Mouse (Mus musculus): Measurements from ENCODE around the gene Gm49661. TPM values are rescaled to one million over a fixed set of nuclear protein-coding genes. Genes with fewer than 3 reads are reported as not detected.

Gene Gm49661
- polyA plus RNA-seq, 1 experiment from 2014 or later, result not detected

DNA sequence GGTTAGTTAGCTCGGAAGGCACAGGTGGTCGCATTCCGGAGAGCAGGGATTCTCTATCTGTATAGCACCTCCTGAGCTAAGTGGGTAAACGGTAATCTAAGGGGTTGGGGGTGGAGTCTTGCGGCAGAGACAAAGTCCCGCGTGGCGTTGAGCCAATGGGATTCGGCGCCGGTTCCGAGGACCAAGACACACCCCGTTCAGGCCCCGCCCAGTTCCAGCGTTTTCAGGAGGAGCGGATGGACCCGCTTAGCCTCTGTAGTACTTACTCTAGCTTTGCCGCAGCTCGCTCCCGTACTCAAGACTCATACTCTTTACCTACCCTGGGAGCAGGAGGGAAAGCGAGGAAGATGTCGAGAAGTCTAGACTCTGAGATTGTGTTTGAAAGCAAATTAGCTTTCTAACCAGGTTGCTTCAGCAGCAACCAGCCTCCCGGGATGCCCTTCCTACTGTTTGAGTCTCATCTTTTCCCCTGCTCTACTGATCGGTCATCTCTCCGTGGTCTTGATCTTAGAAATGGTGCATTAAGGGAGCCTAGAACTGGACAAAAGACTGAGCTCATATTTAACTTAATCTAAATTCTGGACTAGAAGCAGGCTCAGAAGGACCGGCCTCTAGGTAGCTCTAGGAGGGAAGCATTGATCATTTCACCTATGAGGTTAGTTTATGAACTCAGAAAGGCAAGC, 24.6 kb downstream of the Gm49661 start:
- Histone ChIP-seq H3K4me3 (ENCODE audit: control insufficient read depth in 1 of 2, insufficient read depth in 1 of 2, low read depth in 1 of 2, low read length in 2 of 2) (no peak overlapping the region), H3K4me2 (ENCODE audit: low read length) (no peak overlapping the region), H3K4me1 (ENCODE audit: control insufficient read depth in 2 of 2, insufficient read depth in 2 of 2, low read length in 2 of 2) (peaks cover 0 to 8% of the 10 kb centered on the region in 2 experiments; a peak in 1 of 4 replicates), H3K9ac (ENCODE audit: low read length) (no peak overlapping the region), H3K36me3 (ENCODE audit: control insufficient read depth, insufficient read depth, low read length) (no peaks in the 10 kb centered on the region), H3K27ac (replicated peaks in 1 of 2; ENCODE audit: control insufficient read depth in 1 of 2, insufficient read depth in 1 of 2, low read depth in 2 of 2, low read length in 2 of 2) (no peak overlapping the region), H3K9me3 (ENCODE audit: control insufficient read depth, low read length) (no peaks in the 10 kb centered on the region), H3K27me3 (ENCODE audit: control insufficient read depth, insufficient read depth, low read length) (peaks cover 70% of the 10 kb centered on the region)
- ATAC-seq (ENCODE audit: insufficient number of reproducible peaks, insufficient read depth, low FRiP score, low read depth), result no peak
- whole genome bisulfite sequencing, result 4% methylated on average over 26 of the region's 26 CpGs

DNA sequence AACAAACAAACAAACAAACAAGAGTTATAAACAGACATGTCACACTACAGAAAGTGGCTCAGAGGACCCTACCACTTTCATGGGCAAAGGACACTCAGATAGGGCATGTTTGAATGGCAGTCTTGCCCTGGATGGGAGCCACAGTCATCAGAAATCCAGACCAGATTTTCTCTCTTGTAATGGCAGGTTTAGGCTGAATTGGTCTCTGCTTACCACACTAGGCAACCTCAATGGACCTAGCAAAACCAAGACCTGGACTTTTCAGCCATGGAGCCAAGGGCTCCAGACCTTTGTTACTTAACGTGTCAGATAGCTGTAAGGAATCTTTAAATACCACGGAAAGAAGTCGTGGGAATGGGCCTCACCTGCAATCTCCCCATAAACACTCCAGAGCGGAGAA, 25.5 kb downstream of the Gm49661 start:
- Histone ChIP-seq H3K9ac (ENCODE audit: low read length) (no peak overlapping the region), H3K4me2 (ENCODE audit: low read length) (no peak overlapping the region), H3K27me3 (ENCODE audit: control insufficient read depth, insufficient read depth, low read length) (peaks cover 75% of the 10 kb centered on the region), H3K27ac (replicated peaks in 1 of 2; ENCODE audit: control insufficient read depth in 1 of 2, insufficient read depth in 1 of 2, low read depth in 2 of 2, low read length in 2 of 2) (no peak overlapping the region), H3K4me3 (ENCODE audit: control insufficient read depth in 1 of 2, insufficient read depth in 1 of 2, low read depth in 1 of 2, low read length in 2 of 2) (no peak overlapping the region), H3K9me3 (ENCODE audit: control insufficient read depth, low read length) (no peaks in the 10 kb centered on the region), H3K4me1 (ENCODE audit: control insufficient read depth in 2 of 2, insufficient read depth in 2 of 2, low read length in 2 of 2) (peaks cover 0 to 8% of the 10 kb centered on the region in 2 experiments; a peak in 1 of 4 replicates), H3K36me3 (ENCODE audit: control insufficient read depth, insufficient read depth, low read length) (no peaks in the 10 kb centered on the region)
- 22% methylated on average over 4 of the region's 4 CpGs for WGBS
- ATAC-seq (ENCODE audit: insufficient number of reproducible peaks, insufficient read depth, low FRiP score, low read depth), result no peak

DNA sequence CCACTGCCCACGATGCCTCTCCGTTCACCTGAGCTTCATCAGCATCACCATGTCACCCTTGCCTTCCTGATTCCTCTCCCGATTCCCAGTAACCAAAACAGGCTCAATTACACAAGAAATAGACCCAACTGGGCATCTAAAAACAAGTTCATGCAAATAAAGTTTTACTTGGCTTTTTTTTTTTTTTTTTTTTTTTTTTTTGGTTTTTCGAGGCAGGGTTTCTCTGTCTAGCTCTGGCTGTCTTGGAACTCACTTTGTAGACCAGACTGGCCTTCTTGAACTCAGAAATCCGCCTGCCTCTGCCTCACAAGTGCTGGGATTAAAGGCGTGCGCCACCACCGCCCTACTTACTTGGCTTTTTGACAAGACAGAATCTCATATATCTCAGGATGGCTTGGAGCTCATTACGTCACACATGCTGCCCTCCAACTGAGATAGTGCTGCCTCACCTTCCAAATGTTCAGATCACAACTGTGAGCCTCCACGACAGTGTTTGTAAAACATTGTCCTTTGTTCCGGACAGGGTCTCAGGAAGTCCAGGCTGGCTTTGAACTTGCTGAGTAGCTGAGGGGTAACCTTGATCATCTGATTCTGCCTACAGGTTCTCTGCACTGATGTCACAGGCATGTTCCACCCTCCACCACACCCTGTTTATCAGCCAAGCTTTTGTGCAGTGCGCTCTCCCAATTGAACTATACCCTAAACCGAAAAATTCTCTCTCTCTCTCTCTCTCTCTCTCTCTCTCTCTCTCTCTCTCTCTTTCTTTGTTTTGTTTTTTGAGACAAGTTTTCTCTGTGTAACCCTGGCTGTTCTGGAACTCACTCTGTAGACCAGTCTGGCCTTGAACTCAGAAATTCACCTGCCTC, 31.4 kb downstream of the Gm49661 start:
- Histone ChIP-seq H3K9me3 (ENCODE audit: control insufficient read depth, low read length) (no peaks in the 10 kb centered on the region), H3K4me1 (ENCODE audit: control insufficient read depth in 2 of 2, insufficient read depth in 2 of 2, low read length in 2 of 2) (peaks cover 4 to 10% of the 10 kb centered on the region in 2 experiments; a peak in 3 of 4 replicates), H3K36me3 (ENCODE audit: control insufficient read depth, insufficient read depth, low read length) (no peaks in the 10 kb centered on the region), H3K9ac (ENCODE audit: low read length) (no peak overlapping the region), H3K4me3 (ENCODE audit: control insufficient read depth in 1 of 2, insufficient read depth in 1 of 2, low read depth in 1 of 2, low read length in 2 of 2) (peak overlapping the region in 1 of 2 experiments; percentile 46; a peak in 1 of 4 replicates), H3K4me2 (ENCODE audit: low read length) (peak overlapping the region; percentile 74), H3K27me3 (ENCODE audit: control insufficient read depth, insufficient read depth, low read length) (peaks cover 73% of the 10 kb centered on the region), H3K27ac (replicated peaks in 1 of 2; ENCODE audit: control insufficient read depth in 1 of 2, insufficient read depth in 1 of 2, low read depth in 2 of 2, low read length in 2 of 2) (no peak overlapping the region)
- 63% methylated on average over 13 of the region's 13 CpGs for WGBS
- no peak for ATAC-seq (ENCODE audit: insufficient number of reproducible peaks, insufficient read depth, low FRiP score, low read depth)

DNA sequence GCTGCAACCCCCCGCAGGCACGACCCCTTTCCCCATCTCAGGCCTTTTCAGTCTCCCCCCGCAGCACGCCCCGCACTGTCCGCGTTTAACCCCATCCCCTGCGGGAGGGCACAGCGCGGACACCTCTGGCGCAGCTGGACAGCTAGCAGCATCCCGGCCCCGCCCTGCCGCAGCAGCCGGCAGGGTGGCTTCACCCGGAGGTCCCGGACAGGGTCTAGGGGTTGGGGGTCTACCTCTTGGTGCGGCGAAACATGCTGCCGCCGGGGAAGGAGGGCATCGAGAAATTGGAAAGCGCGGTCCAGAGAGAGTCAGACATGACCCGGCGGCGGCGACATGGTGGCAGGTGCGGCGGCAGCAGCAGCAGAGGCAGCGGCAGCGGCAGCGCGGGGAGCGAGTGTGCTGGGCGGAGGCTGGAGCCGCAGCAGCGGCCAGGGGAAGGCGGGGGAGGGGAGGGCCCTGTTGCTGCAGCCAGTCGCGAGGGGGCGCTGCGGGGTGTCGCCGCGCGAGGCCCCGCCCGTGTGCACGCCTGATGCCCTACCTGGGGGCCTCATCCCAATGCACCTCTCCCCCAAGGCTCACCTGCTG, 32.2 kb downstream of the Gm49661 start, which contains the start of gene Mast1:
Gene Mast1 (minus strand): TSS at position 398 of the 585 bp plus-strand sequence.
- peak within 1 kb of the TSS; percentile 43 to 46 for H3K4me3 ChIP-seq (ENCODE audit: control insufficient read depth in 1 of 2, insufficient read depth in 1 of 2, low read depth in 1 of 2, low read length in 2 of 2)
- peaks cover 76% of the 10 kb centered on the region for H3K27me3 ChIP-seq (ENCODE audit: control insufficient read depth, insufficient read depth, low read length)
- peak; percentile 27; the same call in 1 of the 2 replicates for ATAC-seq (ENCODE audit: insufficient number of reproducible peaks, insufficient read depth, low FRiP score, low read depth)
- H3K4me2 ChIP-seq (ENCODE audit: low read length), result peak within 1 kb of the TSS; percentile 74
- no peaks in the 10 kb centered on the region for H3K36me3 ChIP-seq (ENCODE audit: control insufficient read depth, insufficient read depth, low read length)
- no peaks in the 10 kb centered on the region for H3K9me3 ChIP-seq (ENCODE audit: control insufficient read depth, low read length)
- H3K9ac ChIP-seq (ENCODE audit: low read length), result no peak within 1 kb of the TSS; the same call in 1 of the 2 replicates
- no peak within 1 kb of the TSS for H3K27ac ChIP-seq (replicated peaks in 1 of 2; ENCODE audit: control insufficient read depth in 1 of 2, insufficient read depth in 1 of 2, low read depth in 2 of 2, low read length in 2 of 2)
- H3K4me1 ChIP-seq (ENCODE audit: control insufficient read depth in 2 of 2, insufficient read depth in 2 of 2, low read length in 2 of 2), result peaks cover 4 to 10% of the 10 kb centered on the region in 2 experiments; a peak in 3 of 4 replicates
- under 1% methylated on average over 47 of the region's 50 CpGs for WGBS

DNA sequence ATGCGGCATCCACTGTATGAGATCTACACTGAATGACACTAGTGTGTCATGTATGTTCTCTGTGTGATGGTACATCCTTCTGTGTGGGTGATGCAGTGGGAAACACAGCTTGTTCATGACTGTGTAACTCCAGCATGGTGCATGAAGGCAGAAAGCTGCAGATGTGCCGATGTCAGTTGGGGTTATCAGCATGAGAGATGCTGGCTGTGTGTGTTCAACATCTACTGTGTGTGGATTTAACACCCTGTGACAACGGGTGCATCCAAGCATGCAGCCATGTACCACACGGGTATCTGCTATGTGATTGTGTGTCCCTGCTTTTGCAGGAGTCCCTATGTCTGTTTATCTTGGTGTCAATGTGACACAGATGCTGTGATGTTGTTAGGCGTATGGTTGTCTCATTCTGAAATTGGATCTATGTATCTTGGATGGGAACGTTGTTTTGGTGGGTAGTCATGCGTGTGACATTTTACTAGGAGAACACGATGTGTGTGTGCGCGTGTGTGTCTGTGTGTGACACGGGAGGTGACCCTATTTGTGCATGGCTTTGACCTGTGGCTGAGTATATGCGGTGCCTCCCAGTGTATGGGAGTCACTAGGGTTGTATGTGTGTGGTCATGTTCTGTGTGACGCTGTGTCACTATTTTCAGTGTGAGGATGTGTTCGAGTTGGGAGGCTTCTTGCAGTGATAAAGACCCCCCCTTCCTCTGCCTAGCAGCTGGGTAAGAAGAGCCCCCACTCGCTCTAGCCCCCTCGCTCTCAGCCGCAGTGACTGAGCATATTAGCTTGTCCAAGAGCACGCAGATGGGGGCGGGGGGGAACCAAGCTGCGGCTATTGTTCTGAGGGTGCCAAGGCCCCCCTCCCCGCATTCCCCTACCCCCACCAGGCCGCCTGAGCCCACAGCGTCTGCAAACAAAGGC, 32.9 kb downstream of the Gm49661 start:
- Histone ChIP-seq H3K9ac (ENCODE audit: low read length) (no peak overlapping the region; the same call in 1 of the 2 replicates), H3K4me3 (ENCODE audit: control insufficient read depth in 1 of 2, insufficient read depth in 1 of 2, low read depth in 1 of 2, low read length in 2 of 2) (peak overlapping the region in 1 of 2 experiments; percentile 46; a peak in 2 of 4 replicates), H3K9me3 (ENCODE audit: control insufficient read depth, low read length) (no peaks in the 10 kb centered on the region), H3K27me3 (ENCODE audit: control insufficient read depth, insufficient read depth, low read length) (peaks cover 76% of the 10 kb centered on the region), H3K4me1 (ENCODE audit: control insufficient read depth in 2 of 2, insufficient read depth in 2 of 2, low read length in 2 of 2) (peaks cover 4 to 10% of the 10 kb centered on the region in 2 experiments; a peak in 3 of 4 replicates), H3K36me3 (ENCODE audit: control insufficient read depth, insufficient read depth, low read length) (no peaks in the 10 kb centered on the region), H3K4me2 (ENCODE audit: low read length) (peak overlapping the region; percentile 74), H3K27ac (replicated peaks in 1 of 2; ENCODE audit: control insufficient read depth in 1 of 2, insufficient read depth in 1 of 2, low read depth in 2 of 2, low read length in 2 of 2) (no peak overlapping the region)
- no peak for ATAC-seq (ENCODE audit: insufficient number of reproducible peaks, insufficient read depth, low FRiP score, low read depth)
- WGBS, result 26% methylated on average over 23 of the region's 23 CpGs

DNA sequence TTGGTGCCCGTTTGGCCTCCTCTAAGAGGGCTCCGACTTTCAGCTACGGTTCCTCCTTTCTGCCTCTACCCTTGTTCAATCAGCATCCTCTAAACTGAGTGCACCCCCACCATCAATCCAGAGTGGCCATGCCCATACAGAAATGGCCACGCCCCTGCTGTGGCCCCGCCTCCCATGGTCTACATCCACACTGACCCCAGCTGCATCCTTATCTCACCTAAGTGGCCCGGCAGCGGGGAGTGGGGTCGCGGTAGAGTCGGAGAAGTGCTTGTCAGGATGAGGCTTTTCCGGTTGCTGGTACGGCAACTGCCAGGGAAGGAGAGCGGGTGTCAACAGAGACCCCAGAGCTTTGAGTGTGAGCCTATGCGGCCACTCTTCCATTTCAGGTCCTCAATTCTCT, 33.7 kb downstream of the Gm49661 start:
- no peak overlapping the region for H3K27ac ChIP-seq (replicated peaks in 1 of 2; ENCODE audit: control insufficient read depth in 1 of 2, insufficient read depth in 1 of 2, low read depth in 2 of 2, low read length in 2 of 2)
- no peak overlapping the region for H3K4me3 ChIP-seq (ENCODE audit: control insufficient read depth in 1 of 2, insufficient read depth in 1 of 2, low read depth in 1 of 2, low read length in 2 of 2)
- no peaks in the 10 kb centered on the region for H3K9me3 ChIP-seq (ENCODE audit: control insufficient read depth, low read length)
- peaks cover 4 to 10% of the 10 kb centered on the region in 2 experiments; a peak in 3 of 4 replicates for H3K4me1 ChIP-seq (ENCODE audit: control insufficient read depth in 2 of 2, insufficient read depth in 2 of 2, low read length in 2 of 2)
- no peak overlapping the region for H3K4me2 ChIP-seq (ENCODE audit: low read length)
- no peaks in the 10 kb centered on the region for H3K36me3 ChIP-seq (ENCODE audit: control insufficient read depth, insufficient read depth, low read length)
- H3K27me3 ChIP-seq (ENCODE audit: control insufficient read depth, insufficient read depth, low read length), result peaks cover 83% of the 10 kb centered on the region
- no peak overlapping the region for H3K9ac ChIP-seq (ENCODE audit: low read length)
- WGBS, result 5% methylated on average over 14 of the region's 14 CpGs
- ATAC-seq (ENCODE audit: insufficient number of reproducible peaks, insufficient read depth, low FRiP score, low read depth), result no peak
